8 mouse cellular contexts compared by ENCODE assay signal in genomic region chr9:118168544-118168943, GRCm38 (mm10). TPM values are rescaled to one million over a fixed set of nuclear protein-coding genes. Genes with fewer than 3 reads are reported as not detected.
A peak's percentile ranks its signal among the peaks of the same experiment; 100 is the strongest.
DNase-seq lines count a peak whose midpoint lies in the region; ATAC-seq lines count a peak whose summit lies in the region.

No protein-coding gene starts in this region.

- H3K4me3 ChIP-seq in liver, embryonic 13.5 days (replicated peaks) = no peak overlapping the region

- H3K27me3 ChIP-seq in liver, embryonic 13.5 days = no peaks in the 10 kb centered on the region

- no peak overlapping the region for H3K9ac ChIP-seq in liver, embryonic 13.5 days

- no peak overlapping the region for H3K4me2 ChIP-seq in liver, embryonic 13.5 days

- DNase-seq in embryo, embryonic 10.5 days (ENCODE audit: low spot score) = peak; percentile 29
- no peak for DNase-seq in embryo, embryonic 9.5 days (ENCODE audit: extremely low spot score)
- peak; percentile 7 for DNase-seq in urinary bladder, postnatal 14 days (ENCODE audit: low spot score)
- DNase-seq in urinary bladder, postnatal 10 days (ENCODE audit: low spot score) = no peak
- no peak for DNase-seq in liver, embryonic 13.5 days
- no peak for DNase-seq in right cerebral cortex, postnatal 25 days
- DNase-seq in testis, postnatal 14 days (ENCODE audit: low spot score) = no peak
- no peak for DNase-seq in urinary bladder, postnatal 4 days (ENCODE audit: low spot score in 2 of 2)

- 0 out of 2 replicates have a peak, but pooled peaks cover 2% of the 10 kb centered on the region for H3K9me3 ChIP-seq in liver, embryonic 13.5 days (replicated peaks)

- H3K36me3 ChIP-seq in liver, embryonic 13.5 days = no peaks in the 10 kb centered on the region

- WGBS in liver, embryonic 13.5 days (ENCODE audit: insufficient replicate concordance) = 32% methylated on average over 5 of the region's 5 CpGs

- H3K4me1 ChIP-seq in liver, embryonic 13.5 days (replicated peaks) = no peaks in the 10 kb centered on the region

- H3K27ac ChIP-seq in liver, embryonic 13.5 days = no peak overlapping the region

- ATAC-seq in liver, embryonic 13.5 days (ENCODE audit: low read depth) = peak; percentile 51; the same call in 1 of the 2 replicates

RNA-seq across cellular contexts. Expression of gene Cmc1, which starts 18.6 kb away (rescaled TPM):
- polyA plus RNA-seq in liver, embryonic 13.5 days (2015; fragmentation: Nextera tagmentation; extraction: Ambion mirVana) = 23.9 and 25.5 TPM in 2 replicates

Comparison
In these comparisons a context has a peak if more than half of its experiments do, and no peak if none do; other contexts are left out.
1. DNase-seq: peak in embryo, embryonic 10.5 days (single experiment) and urinary bladder, postnatal 14 days (single experiment); none in embryo, embryonic 9.5 days (single experiment), urinary bladder, postnatal 10 days (single experiment), liver, embryonic 13.5 days (single experiment), right cerebral cortex, postnatal 25 days (single experiment), testis, postnatal 14 days (single experiment) and urinary bladder, postnatal 4 days (0 of 2).